Mouse (Mus musculus) heart, embryonic 15.5 days (tissue): ENCODE measurements around the gene Rnasek. TPM values are rescaled to one million over a fixed set of nuclear protein-coding genes. Genes with fewer than 3 reads are reported as not detected.

Experiments used
- ATAC-seq: fragments of 200-750 bp; cut with Nextera tagmentation; replicated peaks from 2 replicates; pipeline ENCODE4 v1.8.0; 2017; ENCODE audit warnings: low read depth, moderate TSS enrichment; ENCODE audit not compliant: insufficient number of reproducible peaks, insufficient read depth, low FRiP score
- H3K27ac ChIP-seq: fragments of 300-500 bp; sonication (generic); 2 replicates; pipeline ENCODE4 v1.5.1; 2015; ENCODE audit warnings: mild to moderate bottlenecking, inconsistent platforms
- H3K27me3 ChIP-seq: fragments of 300-500 bp; sonication (generic); 2 replicates; pipeline ENCODE4 v1.6.1; 2015; ENCODE audit warnings: inconsistent platforms
- H3K36me3 ChIP-seq: fragments of 300-500 bp; sonication (generic); 2 replicates; pipeline ENCODE4 v1.6.1; 2015; ENCODE audit warnings: mild to moderate bottlenecking, inconsistent platforms
- H3K4me1 ChIP-seq: fragments of 300-500 bp; sonication (generic); replicated peaks from 2 replicates; pipeline ENCODE4 v1.6.1; 2015; ENCODE audit warnings: inconsistent platforms
- H3K4me2 ChIP-seq: fragments of 300-500 bp; sonication (generic); 2 replicates; pipeline ENCODE4 v1.6.1; 2015; ENCODE audit warnings: inconsistent platforms, mild to moderate bottlenecking, moderate library complexity
- H3K4me3 ChIP-seq: fragments of 300-500 bp; sonication (generic); 2 replicates; pipeline ENCODE4 v1.5.1; 2015; ENCODE audit warnings: mild to moderate bottlenecking, inconsistent platforms
- H3K9ac ChIP-seq: fragments of 300-500 bp; sonication (generic); 2 replicates; pipeline ENCODE4 v1.6.1; 2015; ENCODE audit warnings: mild to moderate bottlenecking, inconsistent platforms
- H3K9me3 ChIP-seq: fragments of 300-500 bp; sonication (generic); replicated peaks from 2 replicates; pipeline ENCODE4 v1.6.1; 2016; ENCODE audit warnings: inconsistent platforms
- WGBS: fragments of 180-500 bp; shearing (Covaris S2); methylation state at CpG from one replicate; pipeline ENCODE4 v1.1.7; 2015; ENCODE audit warnings: mixed read lengths; 5-methylcytosine and 5-hydroxymethylcytosine counted together
- microRNA counts: library from miRNA; unstranded; fragments of <30 nt; microRNA quantifications from one replicate; lab custom pipeline; 2016
- microRNA-seq: library from miRNA; unstranded; fragments of <30 nt; microRNA quantifications from one replicate; pipeline ENCODE4, GENCODE M21; 2016
- polyA plus RNA-seq: library from polyadenylated mRNA; unstranded; fragments of >200 nt; fragmentation: Nextera tagmentation; extraction: Ambion mirVana; gene quantifications from 2 replicates; pipeline ENCODE4 v1.2.1, GENCODE M21; 2015

Gene Rnasek
- polyA plus RNA-seq, 1 experiment from 2014 or later: 215 TPM

DNA sequence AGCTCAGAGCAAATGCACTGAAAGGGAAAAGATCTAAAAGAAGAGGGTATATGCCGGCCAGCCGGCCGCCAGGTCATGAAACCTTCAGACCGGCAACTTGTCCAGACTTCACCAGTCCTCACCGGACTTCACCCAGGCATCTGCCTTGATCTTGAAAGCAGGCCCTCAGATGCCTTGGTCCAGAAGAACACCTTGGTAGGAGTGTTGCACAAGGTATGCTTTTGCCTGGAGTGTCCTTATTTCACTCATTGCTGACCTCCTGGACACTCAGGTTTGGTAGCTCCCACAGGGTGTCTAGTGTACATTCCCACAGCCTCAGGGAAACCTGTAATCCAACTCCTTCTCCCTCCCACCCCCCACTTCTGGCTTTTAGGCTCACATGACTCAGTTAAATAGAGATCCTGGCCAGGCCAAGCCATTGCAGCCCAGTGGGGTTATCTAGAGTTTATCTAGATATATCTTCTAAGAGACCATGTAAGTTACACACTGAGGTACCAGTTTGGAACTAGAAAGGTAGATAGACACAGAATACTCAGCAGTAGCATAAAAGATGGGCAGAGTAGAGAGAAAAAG is 39.5 kb downstream of the Rnasek start:
- Histone ChIP-seq H3K9ac (no peak overlapping the region), H3K4me3 (no peak overlapping the region), H3K27ac (no peak overlapping the region), H3K27me3 (peaks cover 2% of the 10 kb centered on the region; the same call in 1 of the 2 replicates), H3K4me1 (no peaks in the 10 kb centered on the region), H3K4me2 (no peak overlapping the region), H3K36me3 (no peaks in the 10 kb centered on the region), H3K9me3 (no peaks in the 10 kb centered on the region)
- ATAC-seq: no peak
- WGBS: 87% methylated on average over 5 of the region's 5 CpGs

DNA sequence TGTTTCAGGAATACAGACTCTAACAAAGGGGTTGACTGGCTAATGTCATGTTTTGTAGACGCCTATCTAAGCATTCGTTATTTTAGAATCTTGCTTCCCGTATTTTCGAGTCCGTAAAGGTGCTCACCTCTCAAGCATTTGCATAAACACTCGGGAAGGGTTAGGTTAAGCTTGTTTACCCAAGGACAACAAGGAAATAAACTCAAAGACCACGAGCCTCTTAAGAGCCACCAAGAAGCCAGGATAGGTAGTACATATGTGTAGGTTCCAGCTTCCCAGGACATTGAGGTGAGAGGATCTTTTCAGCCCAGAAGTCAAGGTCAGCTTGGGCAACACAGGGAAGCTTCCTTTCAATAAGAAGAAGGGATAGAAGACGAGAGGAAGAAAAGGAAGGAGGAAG is 40.5 kb downstream of the Rnasek start:
- Histone ChIP-seq H3K27me3 (peaks cover 2% of the 10 kb centered on the region; the same call in 1 of the 2 replicates), H3K9me3 (no peaks in the 10 kb centered on the region), H3K4me2 (no peak overlapping the region), H3K4me3 (no peak overlapping the region), H3K4me1 (no peaks in the 10 kb centered on the region), H3K9ac (no peak overlapping the region), H3K27ac (no peak overlapping the region), H3K36me3 (no peaks in the 10 kb centered on the region)
- ATAC-seq: no peak
- 79% methylated on average over 8 of the region's 8 CpGs for WGBS

DNA sequence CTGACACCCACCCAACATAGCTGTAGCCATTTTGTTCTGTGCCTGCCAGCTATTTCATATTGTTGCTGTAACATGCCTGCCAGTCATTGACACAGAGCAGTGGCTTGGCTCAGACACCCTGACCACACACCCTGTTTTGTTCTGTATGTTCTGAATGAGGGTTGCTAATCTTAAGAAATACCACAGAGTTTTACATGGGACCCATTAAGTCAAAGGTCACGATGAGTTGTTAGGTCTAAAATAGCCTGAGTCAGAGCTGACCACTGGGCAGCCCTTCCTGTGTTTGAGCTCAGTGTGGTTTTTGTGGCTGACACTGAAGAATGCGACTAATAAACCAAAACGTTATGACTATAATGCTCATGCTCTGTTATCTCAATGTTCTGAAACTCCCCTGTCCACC is 41.3 kb downstream of the Rnasek start:
- Histone ChIP-seq H3K9ac (no peak overlapping the region), H3K9me3 (no peaks in the 10 kb centered on the region), H3K36me3 (no peaks in the 10 kb centered on the region), H3K27me3 (peaks cover 2% of the 10 kb centered on the region; the same call in 1 of the 2 replicates), H3K4me1 (no peaks in the 10 kb centered on the region), H3K4me2 (no peak overlapping the region), H3K27ac (no peak overlapping the region), H3K4me3 (no peak overlapping the region)
- ATAC-seq: no peak
- WGBS: 59% methylated on average over 3 of the region's 3 CpGs

DNA sequence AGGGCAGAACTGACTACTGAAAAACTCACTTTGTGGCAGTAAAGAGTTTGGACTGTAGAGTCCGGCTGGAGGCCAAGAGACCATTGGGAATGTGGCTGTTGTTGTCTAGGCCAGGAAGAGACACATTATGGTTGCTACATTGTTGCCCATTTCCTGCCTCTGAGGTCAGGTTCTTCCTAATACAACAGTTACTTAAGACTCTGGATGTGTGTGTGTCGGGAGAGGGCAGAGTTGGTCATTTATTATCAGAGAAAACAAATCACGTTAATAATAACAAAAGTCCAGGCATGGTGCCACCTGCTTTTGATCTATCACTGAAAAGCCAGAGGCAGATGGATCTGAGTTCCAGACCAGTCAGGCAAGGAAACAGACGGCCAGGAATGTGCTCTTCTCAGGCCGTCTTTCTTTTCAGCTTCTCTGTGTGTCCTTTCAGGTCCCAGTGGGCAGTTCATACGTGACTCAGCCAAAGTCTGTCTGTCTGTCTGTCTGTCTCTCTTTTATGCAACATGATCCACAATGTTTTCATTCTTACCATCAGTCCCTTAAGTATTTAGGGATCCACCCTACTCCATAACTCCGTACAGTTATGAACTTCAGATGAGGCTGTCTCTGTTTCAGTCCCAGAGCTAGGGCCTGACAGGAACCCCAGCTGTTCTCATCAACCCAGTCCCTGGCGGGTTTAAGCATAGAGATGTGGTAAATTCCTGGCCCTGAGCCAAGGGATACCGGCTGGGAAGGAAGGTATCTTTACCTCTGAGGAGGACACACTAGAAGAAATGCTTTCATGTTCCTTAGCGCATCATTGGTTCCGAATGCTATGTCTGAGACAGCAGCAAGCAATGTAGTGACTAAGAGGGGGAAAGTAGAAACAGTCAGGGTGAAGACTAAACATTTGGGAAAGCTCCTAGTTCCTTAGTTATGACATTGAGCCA is 46.0 kb downstream of the Rnasek start:
- 49% methylated on average over 11 of the region's 11 CpGs for WGBS
- no peak for ATAC-seq
- Histone ChIP-seq H3K36me3 (no peaks in the 10 kb centered on the region), H3K27ac (no peak overlapping the region), H3K9ac (no peak overlapping the region), H3K4me3 (no peak overlapping the region), H3K9me3 (no peaks in the 10 kb centered on the region), H3K27me3 (no peaks in the 10 kb centered on the region), H3K4me2 (no peak overlapping the region), H3K4me1 (no peaks in the 10 kb centered on the region)

DNA sequence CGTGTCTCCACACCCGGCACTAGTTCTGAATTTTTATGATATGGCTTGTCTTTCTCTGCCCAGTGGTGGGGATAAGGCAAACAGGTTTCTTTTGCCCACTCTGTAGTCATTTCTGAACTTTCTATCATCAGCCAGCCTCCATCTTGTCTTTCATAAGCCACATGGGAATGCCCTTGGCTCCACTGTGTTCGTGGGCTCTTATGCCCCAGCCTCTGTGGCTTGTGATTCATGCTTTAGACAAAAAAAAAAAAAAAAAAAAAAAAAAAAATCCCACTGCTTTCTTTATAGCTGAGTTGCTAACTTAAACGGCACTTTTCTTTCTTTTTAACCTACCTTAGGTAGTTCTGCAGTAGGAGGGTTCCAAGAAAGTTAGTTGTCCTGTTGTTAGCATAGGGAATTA is 47.5 kb downstream of the Rnasek start:
- WGBS: 81% methylated on average over 4 of the region's 4 CpGs
- no peaks in the 10 kb centered on the region for H3K4me1 ChIP-seq
- no peak overlapping the region for H3K27ac ChIP-seq
- H3K4me2 ChIP-seq: no peak overlapping the region
- H3K4me3 ChIP-seq: no peak overlapping the region
- no peaks in the 10 kb centered on the region for H3K9me3 ChIP-seq
- ATAC-seq: no peak
- no peaks in the 10 kb centered on the region for H3K36me3 ChIP-seq
- no peaks in the 10 kb centered on the region for H3K27me3 ChIP-seq
- H3K9ac ChIP-seq: no peak overlapping the region

DNA sequence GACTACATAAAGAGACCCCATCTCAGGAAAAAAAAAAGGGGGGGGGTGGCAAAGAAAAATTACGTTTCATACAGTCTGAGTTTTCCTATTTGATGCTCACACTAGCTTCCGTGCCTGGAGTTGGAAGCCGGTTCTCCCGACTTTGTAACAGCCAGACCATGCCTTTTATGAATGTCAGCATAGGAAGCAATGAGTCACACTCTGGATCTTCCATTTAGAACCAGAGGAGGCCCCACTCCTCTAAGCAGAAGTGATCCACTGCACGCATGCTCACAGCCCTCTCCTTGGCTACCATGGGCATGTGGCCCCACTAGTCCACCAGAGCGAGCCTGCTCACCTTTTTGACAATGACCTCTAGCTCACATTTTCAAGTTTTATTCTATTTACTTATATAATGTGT is 48.5 kb downstream of the Rnasek start:
- Histone ChIP-seq H3K4me3 (no peak overlapping the region), H3K4me2 (no peak overlapping the region), H3K9me3 (no peaks in the 10 kb centered on the region), H3K27ac (no peak overlapping the region), H3K36me3 (no peaks in the 10 kb centered on the region), H3K4me1 (no peaks in the 10 kb centered on the region), H3K27me3 (no peaks in the 10 kb centered on the region), H3K9ac (no peak overlapping the region)
- ATAC-seq: no peak
- 72% methylated on average over 6 of the region's 6 CpGs for WGBS

DNA sequence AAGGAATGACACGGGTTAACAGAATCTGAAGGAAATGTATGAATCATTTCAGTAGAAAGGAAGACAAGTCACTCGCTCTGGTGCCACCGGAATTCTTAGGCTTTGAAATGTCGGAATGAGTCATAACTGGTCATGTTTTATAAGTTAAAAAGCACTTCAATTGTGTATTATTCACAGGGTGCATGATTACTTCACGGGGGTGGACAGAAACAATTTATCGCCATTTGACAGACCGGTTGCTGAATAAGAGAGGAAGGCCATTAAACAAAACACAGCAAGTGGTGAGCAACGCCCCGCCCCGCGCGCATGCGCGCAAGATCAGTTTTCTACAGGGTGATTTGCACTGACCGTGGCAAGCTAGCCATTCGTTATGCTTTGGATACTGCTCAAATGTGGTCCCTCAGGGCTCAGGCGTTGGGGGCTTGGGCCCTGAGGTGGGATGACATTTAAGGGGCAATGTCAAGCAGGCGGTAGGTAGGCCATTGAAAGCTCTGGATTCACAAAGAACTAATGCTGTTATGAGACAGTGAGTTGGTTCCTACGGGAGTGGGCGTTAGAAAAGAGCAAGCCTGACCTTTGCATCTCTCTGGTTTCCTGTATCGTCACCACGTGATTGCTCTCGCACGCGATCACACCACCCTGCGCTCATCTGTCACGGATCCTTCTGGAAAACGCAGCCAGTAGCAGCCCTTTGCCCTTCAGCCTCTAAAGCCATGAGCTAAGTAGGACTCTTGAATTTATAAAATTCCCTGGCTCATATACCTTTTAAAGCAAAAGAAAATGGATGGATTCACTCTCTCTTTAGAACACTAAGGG is 50.1 kb downstream of the Rnasek start:
- no peaks in the 10 kb centered on the region for H3K4me1 ChIP-seq
- no peak overlapping the region for H3K4me2 ChIP-seq
- no peak overlapping the region for H3K27ac ChIP-seq
- no peaks in the 10 kb centered on the region for H3K36me3 ChIP-seq
- H3K27me3 ChIP-seq: no peaks in the 10 kb centered on the region
- no peak for ATAC-seq
- WGBS: 84% methylated on average over 28 of the region's 28 CpGs
- no peak overlapping the region for H3K9ac ChIP-seq
- no peaks in the 10 kb centered on the region for H3K9me3 ChIP-seq
- H3K4me3 ChIP-seq: no peak overlapping the region

MicroRNA genes within 50 kb of the gene (microRNA counts, 519-probe panel; counts per million panel counts)
- microRNA mmu-miR-195 (lab: Ali Mortazavi, UCI): not detected
- 2,422 counts per million, percentile 47 among the panel's probes with 10 or more counts for microRNA mmu-miR-497 (lab: Ali Mortazavi, UCI)

Small RNAs within 50 kb of the gene (microRNA-seq; reads per million reads assigned to microRNA genes)
- gene Mir195a (432 reads per million, percentile 71 among the genes with 10 or more reads in this experiment), gene Mir497 (not detected), gene Mir497b (not detected)

Other genes with a start within 250 kb of the Rnasek start
- gene Gabarap, start 248.7 kb downstream of the Rnasek start, polyA plus RNA-seq: 402 and 455 TPM in 2 replicates
- gene Phf23, start 244.1 kb downstream of the Rnasek start, polyA plus RNA-seq: 38.4 and 42.4 TPM in 2 replicates
- gene Dvl2, start 239.2 kb downstream of the Rnasek start, polyA plus RNA-seq: 17.4 and 24.8 TPM in 2 replicates
- 200 and 235 TPM in 2 replicates for gene Acadvl, start 224.4 kb downstream of the Rnasek start, polyA plus RNA-seq
- gene Dlg4, start 222.9 kb downstream of the Rnasek start, polyA plus RNA-seq: 4.8 and 5.1 TPM in 2 replicates
- 0.29 TPM in 1 of 2 replicates, not detected in the other for gene Asgr1, start 185.8 kb downstream of the Rnasek start, polyA plus RNA-seq
- gene Asgr2, start 147.2 kb downstream of the Rnasek start, polyA plus RNA-seq: 0.22 TPM in 1 of 2 replicates, not detected in the other
- 0.40 and 0.82 TPM in 2 replicates for gene Mgl2, start 109.5 kb downstream of the Rnasek start, polyA plus RNA-seq
- 0.40 and 0.67 TPM in 2 replicates for gene Clec10a, start 83.6 kb downstream of the Rnasek start, polyA plus RNA-seq
- 0.54 and 0.65 TPM in 2 replicates for gene Slc16a11, start 27.1 kb downstream of the Rnasek start, polyA plus RNA-seq
- 4.5 and 5.2 TPM in 2 replicates for gene Slc16a13, start 18.8 kb downstream of the Rnasek start, polyA plus RNA-seq
- 18.1 and 19.8 TPM in 2 replicates for gene Bcl6b, start 10.0 kb downstream of the Rnasek start, polyA plus RNA-seq
- gene 0610010K14Rik, start 1.9 kb downstream of the Rnasek start, polyA plus RNA-seq: 107 and 113 TPM in 2 replicates
- gene Gm21988, start within 50 bp of the Rnasek start, polyA plus RNA-seq: 7.3 and 10.3 TPM in 2 replicates
- gene Alox12, start 15.5 kb upstream of the Rnasek start, polyA plus RNA-seq: 4.1 TPM in 2 replicates
- 0.45 and 2.8 TPM in 2 replicates for gene Alox12e, start 82.8 kb upstream of the Rnasek start, polyA plus RNA-seq
- gene Alox15, start 112.2 kb upstream of the Rnasek start, polyA plus RNA-seq: 0.23 and 0.58 TPM in 2 replicates
- 17.6 and 24.3 TPM in 2 replicates for gene Pelp1, start 170.2 kb upstream of the Rnasek start, polyA plus RNA-seq
- 11.4 and 14.7 TPM in 2 replicates for gene Arrb2, start 192.8 kb upstream of the Rnasek start, polyA plus RNA-seq
- 19.5 and 24.2 TPM in 2 replicates for gene Med11, start 212.1 kb upstream of the Rnasek start, polyA plus RNA-seq
- gene Zmynd15, start 219.6 kb upstream of the Rnasek start, polyA plus RNA-seq: 1.5 and 1.8 TPM in 2 replicates
- 9.0 and 10.2 TPM in 2 replicates for gene Cxcl16, start 220.1 kb upstream of the Rnasek start, polyA plus RNA-seq